Mouse (Mus musculus) inflammation-experienced regulatory T-cells, adult 16 weeks (primary cell): ENCODE data around the gene Slfn14. TPM values are rescaled to one million over a fixed set of nuclear protein-coding genes. Genes with fewer than 3 reads are reported as not detected.

ENCODE experiments used
- polyA plus RNA-seq: library from polyadenylated mRNA; unstranded; fragments of 100-300 nt; shearing (Covaris generic); gene quantifications from one replicate; pipeline ENCODE4 v1.2.1, GENCODE M21; 2017

The Slfn14 gene
- not detected for polyA plus RNA-seq

GRCm38 (mm10) chr11:83286566-83286965 lies at the start of gene Slfn14:
Gene Slfn14 (minus strand): TSS chr11:83286726.

GRCm38 (mm10) chr11:83302526-83303251 lies 16.2 kb upstream of the Slfn14 start, which contains the start of gene Pex12:
Gene Pex12 (minus strand): TSS chr11:83302586.

DNA sequence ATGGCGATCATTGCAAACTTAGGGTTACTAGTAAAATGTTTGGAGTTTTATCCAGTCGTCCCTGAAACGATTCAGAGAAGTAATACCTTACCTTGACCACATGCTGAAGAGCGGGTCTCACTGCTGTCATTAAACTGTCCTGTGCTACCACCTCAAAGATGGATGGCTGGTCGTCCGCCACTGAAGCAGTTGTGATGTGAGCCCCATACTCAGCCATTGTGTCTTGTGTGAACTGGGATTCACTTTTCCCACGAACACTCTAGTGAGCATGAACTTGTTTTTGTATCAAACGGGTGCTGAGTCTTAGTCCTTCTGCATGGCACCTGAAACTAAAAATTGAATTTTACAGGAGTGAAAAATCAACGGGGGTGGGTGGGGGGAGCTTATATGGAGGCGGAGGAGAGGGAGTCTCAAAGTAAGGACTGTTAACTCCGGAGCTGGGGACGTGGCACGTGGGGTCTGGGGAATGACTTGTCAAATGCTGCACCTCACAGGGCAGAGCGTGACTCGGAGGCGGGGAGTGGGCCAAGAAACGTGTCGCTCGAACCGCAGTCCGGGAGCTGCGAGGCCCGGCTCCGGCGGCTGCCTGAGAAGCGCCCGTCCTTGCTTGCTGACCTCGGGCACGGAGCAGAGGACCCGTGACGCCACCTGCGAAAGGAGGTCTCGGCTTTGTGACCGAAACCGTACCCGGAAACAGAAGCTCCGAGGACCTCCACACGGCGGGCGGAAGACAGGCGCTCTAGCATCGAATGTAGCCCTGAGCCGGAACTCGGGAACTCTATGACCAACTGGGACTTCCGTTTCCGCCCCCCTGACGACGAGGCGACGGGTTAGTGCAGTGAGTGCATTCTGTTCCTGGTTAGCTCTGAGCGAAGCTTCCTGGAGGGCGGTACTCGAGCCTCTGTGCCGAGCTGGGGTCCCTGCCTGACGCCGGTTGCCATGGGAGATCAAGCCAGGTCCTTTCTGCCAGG lies 12.0 kb upstream of the Slfn14 start, which contains the start of gene Ap2b1:
Ap2b1 (plus strand) TSS at position 800 of the 971 bp plus-strand sequence.

Other genes with a start within 250 kb of the Slfn14 start
- 684 TPM for gene Slfn2, start 221.6 kb downstream of the Slfn14 start, polyA plus RNA-seq
- 220 TPM for gene Slfn1, start 169.9 kb downstream of the Slfn14 start, polyA plus RNA-seq
- 0.49 TPM for gene Slfn4, start 111.5 kb downstream of the Slfn14 start, polyA plus RNA-seq
- gene Slfn3, start 95.4 kb downstream of the Slfn14 start, polyA plus RNA-seq, result 4.6 TPM
- 53.9 TPM for gene Ap2b1, start 12.3 kb upstream of the Slfn14 start, polyA plus RNA-seq
- gene Pex12, start 15.9 kb upstream of the Slfn14 start, polyA plus RNA-seq, result 16.3 TPM
- not detected for gene Rasl10b, start 122.4 kb upstream of the Slfn14 start, polyA plus RNA-seq
- not detected for gene Gas2l2, start 142.7 kb upstream of the Slfn14 start, polyA plus RNA-seq
- 2.7 TPM for gene 1700020L24Rik, start 151.0 kb upstream of the Slfn14 start, polyA plus RNA-seq
- not detected for gene Mmp28, start 176.3 kb upstream of the Slfn14 start, polyA plus RNA-seq
- 18.0 TPM for gene Taf15, start 186.4 kb upstream of the Slfn14 start, polyA plus RNA-seq
- gene Heatr9, start 235.4 kb upstream of the Slfn14 start, polyA plus RNA-seq, result 0.30 TPM
- gene Ccl5, start 243.8 kb upstream of the Slfn14 start, polyA plus RNA-seq, result 149 TPM